Mouse (Mus musculus) mesoderm, embryonic 11.5 days (tissue): ENCODE data around the gene BC049762.

Source experiments
- DNase-seq: peaks from one replicate; pipeline ENCODE4 v3.0.0-alpha.2; 2012; ENCODE audit warnings: low read depth, low spot score

BC049762 gene

DNA sequence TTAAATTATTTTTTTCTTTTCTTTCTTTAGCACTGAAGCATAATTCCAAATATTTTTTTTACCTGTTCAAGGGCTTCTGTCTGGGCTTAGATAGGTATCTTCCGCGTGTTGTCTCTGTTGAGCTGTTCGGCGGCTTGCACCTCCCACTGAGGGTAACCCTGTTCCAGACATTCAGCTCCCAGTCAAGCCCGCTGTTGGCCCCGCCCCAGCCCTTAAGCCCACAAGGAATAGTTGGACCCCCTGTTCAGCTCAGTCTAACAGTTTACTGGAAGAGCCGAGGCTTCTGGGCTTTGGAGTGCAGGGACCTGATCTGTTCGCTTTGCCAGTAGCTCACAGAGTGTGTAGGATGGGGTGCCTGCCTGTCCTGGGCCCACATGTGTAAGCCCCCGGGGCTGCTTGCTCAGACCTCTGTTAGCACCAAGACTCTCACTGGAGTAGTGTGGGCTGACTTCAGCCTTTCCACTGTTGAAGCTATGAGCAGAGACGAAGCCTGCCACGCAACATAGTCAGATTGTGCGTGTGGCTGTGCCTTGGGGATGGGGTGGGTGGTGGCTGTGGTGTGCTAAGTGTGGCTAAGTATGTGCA is 43.4 kb downstream of the BC049762 start:
- no peak for DNase-seq

DNA sequence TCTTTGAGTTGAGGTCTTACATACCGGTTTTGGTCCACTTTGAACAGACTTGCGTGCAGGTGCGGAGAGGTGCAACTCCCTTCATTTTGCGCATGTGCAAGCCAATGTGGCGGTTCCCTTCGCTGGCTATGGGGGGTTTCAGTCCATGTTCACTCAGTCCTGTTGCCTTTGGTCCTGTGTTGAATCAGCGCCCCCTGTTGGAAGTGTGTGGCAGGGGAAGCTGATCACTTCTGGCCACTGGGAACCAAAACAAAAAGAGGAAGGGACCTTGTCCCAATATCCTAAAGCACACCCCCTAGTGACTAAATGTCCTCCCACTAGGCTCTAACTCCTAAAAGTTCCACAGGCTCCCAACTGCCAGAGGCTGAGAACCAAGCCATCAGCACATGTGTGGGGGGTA is 48.8 kb downstream of the BC049762 start:
- DNase-seq: no peak

DNA sequence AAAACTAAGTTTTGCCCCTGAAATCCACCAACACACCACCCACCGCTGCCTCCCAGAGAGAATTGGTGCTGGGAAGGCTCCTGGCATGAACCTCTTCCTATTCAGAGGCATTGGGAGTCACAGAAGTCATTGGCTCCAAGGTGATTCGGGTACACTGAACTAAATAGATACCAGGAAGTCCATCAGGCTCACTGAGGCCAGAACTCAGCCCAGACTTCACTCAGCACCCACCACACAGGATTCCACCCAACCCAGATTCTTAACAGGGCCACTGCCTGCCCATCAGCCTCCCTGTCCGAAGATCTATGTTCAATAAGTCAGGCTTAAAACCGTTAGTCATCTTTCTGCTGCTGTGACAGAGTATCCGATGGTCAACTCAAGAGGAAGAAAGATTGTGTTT is 51.4 kb downstream of the BC049762 start:
- no peak for DNase-seq

DNA sequence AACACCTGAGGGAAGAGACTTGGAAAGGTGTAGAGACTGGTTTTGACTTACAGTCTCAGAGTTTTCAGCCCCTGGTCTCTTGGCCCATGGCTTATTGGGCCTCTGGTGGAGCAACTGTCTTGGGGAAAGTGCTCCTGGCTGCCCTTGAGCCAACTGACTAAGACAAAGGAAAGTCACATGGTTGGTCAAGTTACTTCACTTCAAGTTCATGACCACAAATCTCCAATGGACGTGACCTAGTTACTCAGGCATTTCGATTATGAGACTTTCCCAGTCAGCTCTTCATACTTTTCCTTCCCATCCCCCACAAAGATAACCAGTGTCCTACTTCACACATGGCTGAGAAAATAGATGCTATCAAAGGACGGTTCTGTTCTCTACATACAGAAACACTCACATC is 55.1 kb downstream of the BC049762 start:
- DNase-seq: no peak
